Mouse (Mus musculus): Measurements from ENCODE around the gene Itsn2.

GRCm38 (mm10) chr12:4640737-4641136, 48.3 kb downstream of the Itsn2 start:
- TF ChIP-seq CTCF (conservative IDR thresholded peaks at IDR 0.05; ENCODE audit: insufficient read depth, insufficient read length, low read depth, low read length) (no peak), POLR2A (IDR thresholded peaks at IDR 0.05; ENCODE audit: low read depth, low read length) (no peak)

Data from kidney, adult 2 months (tissue).